Mouse (Mus musculus) testis, adult 2 months (tissue): ENCODE data around the gene Fam192a.

ENCODE experiments used
- CTCF ChIP-seq: fragments of 200-500 bp; IDR thresholded peaks from 2 replicates; pipeline ENCODE4 v1.5.1; 2012; ENCODE audit warnings: low read depth, mild to moderate bottlenecking, inconsistent platforms, low read length, moderate library complexity; ENCODE audit not compliant: control insufficient read depth, insufficient read depth, insufficient replicate concordance
- POLR2A ChIP-seq: fragments of 200-500 bp; IDR thresholded peaks from 2 replicates; pipeline ENCODE4 v1.6.1; 2012; ENCODE audit warnings: low read depth, mild to moderate bottlenecking, inconsistent platforms, low read length, moderate library complexity; ENCODE audit not compliant: control insufficient read depth

- TF ChIP-seq CTCF (no peak), POLR2A (no peak)
These were observed 39.4 kb upstream of the Fam192a start for GRCm38 (mm10) chr8:94641183-94641582.
